In the genomic region with DNA sequence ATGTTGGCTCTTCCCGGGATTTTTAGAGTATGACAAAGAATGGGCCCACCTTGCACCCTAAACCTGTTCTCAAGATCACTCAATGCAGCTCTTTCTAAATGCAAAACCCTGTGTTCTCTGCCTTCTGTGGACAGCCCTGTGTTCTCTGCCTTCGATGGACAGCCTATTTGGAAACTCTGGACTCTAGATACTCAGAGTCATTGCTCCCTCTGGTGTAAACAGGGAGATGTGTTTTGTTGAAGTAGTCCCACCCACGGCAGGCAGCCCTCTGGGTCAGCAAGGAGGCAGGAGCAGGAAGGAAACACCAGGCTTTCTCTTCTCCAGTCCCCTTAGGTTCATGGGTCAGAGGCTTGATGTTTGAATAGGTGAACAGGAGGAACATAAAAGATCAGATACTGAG, we compare ENCODE assay signal across 10 mouse cellular contexts. TPM values are rescaled to one million over a fixed set of nuclear protein-coding genes. Genes with fewer than 3 reads are reported as not detected.
DNase-seq lines count a peak whose midpoint lies in the region; TF ChIP-seq lines count a peak whose summit lies in the region.
"Had no signal": no experiment of that assay in that cellular context is flagged by ENCODE, and none has a peak within 500 bp of the region (broad histone marks: within the 10 kb centered on the region; RNA-seq: fewer than 3 reads in every experiment).

No protein-coding gene starts in this region.

- 12% methylated on average over 3 of the region's 3 CpGs for WGBS in kidney, adult 2 months

- no peaks in the 10 kb centered on the region for H3K36me3 ChIP-seq in kidney, adult 2 months (ENCODE audit: control insufficient read depth, insufficient read depth, low read length)
- H3K36me3 ChIP-seq: midbrain, embryonic 12.5 days had no signal

- no peak overlapping the region for H3K4me3 ChIP-seq in gastrocnemius, adult 2 months
- H3K4me3 ChIP-seq in kidney, adult 2 months (ENCODE audit: insufficient read depth, low read depth, low read length), result no peak overlapping the region
- H3K4me3 ChIP-seq: midbrain, embryonic 12.5 days had no signal

- H3K27me3 ChIP-seq in kidney, adult 2 months (replicated peaks; ENCODE audit: control insufficient read depth, insufficient read depth, low read length), result no peaks in the 10 kb centered on the region; the same call in 1 of the 2 replicates
- H3K27me3 ChIP-seq: midbrain, embryonic 12.5 days had no signal

- intact Hi-C loops in gastrocnemius, adult 2 months (cut with DNase I), result no loop called here
- intact Hi-C loops in gastrocnemius, postnatal 36 days (cut with DNase I), result loop anchor here (5.0 kb wide), 2 partner anchors 263 to 303 kb away; no protein-coding TSS in a partner anchor

- peak; percentile 66 for TF ChIP-seq CTCF in gastrocnemius, adult 2 months (IDR thresholded peaks at IDR 0.05)
- TF ChIP-seq CTCF in kidney, adult 2 months (conservative IDR thresholded peaks at IDR 0.05; ENCODE audit: insufficient read depth, insufficient read length, low read depth, low read length), result peak; percentile 63

- peak; percentile 39 for DNase-seq in gastrocnemius, adult 2 months
- DNase-seq in gastrocnemius, postnatal 36 days, result no peak
- peak; percentile 32 for DNase-seq in Muller cell, postnatal 12 days (ENCODE audit: inconsistent ontology term)
- peak; percentile 47 for DNase-seq in embryo, embryonic 9.5 days (ENCODE audit: extremely low spot score)
- DNase-seq in kidney, adult 2 months, result peak; percentile 65
- peak; percentile 33 to 43 for DNase-seq in lung, postnatal 4 days
- DNase-seq in spleen, postnatal 4 days (ENCODE audit: low spot score in 2 of 2), result no peak
- no peak for DNase-seq in spleen, postnatal 36 days (ENCODE audit: low spot score in 2 of 2)

- no peak for TF ChIP-seq POLR2A in kidney, adult 2 months (IDR thresholded peaks at IDR 0.05; ENCODE audit: low read depth, low read length)

- no peaks in the 10 kb centered on the region for H3K4me1 ChIP-seq in kidney, adult 2 months (ENCODE audit: control insufficient read depth, insufficient read depth, low read length)
- H3K4me1 ChIP-seq: midbrain, embryonic 12.5 days had no signal

- H3K27ac ChIP-seq in gastrocnemius, adult 2 months, result no peak overlapping the region
- no peak overlapping the region for H3K27ac ChIP-seq in kidney, adult 2 months (ENCODE audit: insufficient read depth, low read depth, low read length)
- H3K27ac ChIP-seq: midbrain, embryonic 12.5 days had no signal

RNA-seq across cellular contexts. Expression of a gene that starts 32.3 kb away (rescaled TPM):
- total RNA-seq in gastrocnemius, adult 2 months (2021), result 10 to 100 TPM; 21.8 to 28.3 TPM
- total RNA-seq in gastrocnemius, postnatal 36 days (2021), result 10 to 100 TPM; 19.0 to 21.5 TPM
- polyA plus RNA-seq in kidney, adult 2 months (2012; rRNA removed), result 8.5 and 8.6 TPM in 2 replicates

RNA-seq across cellular contexts. Expression of a gene that starts 44.0 kb away (rescaled TPM):
- not detected for total RNA-seq in gastrocnemius, adult 2 months (2021)
- not detected for total RNA-seq in gastrocnemius, postnatal 36 days (2021)
- polyA plus RNA-seq in kidney, adult 2 months (2012; rRNA removed), result 0.41 TPM in 1 of 2 replicates, not detected in the other
- total RNA-seq: ES-E14 had no signal
- polyA plus RNA-seq: midbrain, embryonic 12.5 days had no signal

Comparison
In these comparisons a context has a peak if more than half of its experiments do, and no peak if none do; other contexts are left out.
1. DNase-seq: peak in gastrocnemius, adult 2 months (single experiment), Muller cell, postnatal 12 days (single experiment), embryo, embryonic 9.5 days (single experiment), kidney, adult 2 months (single experiment) and lung, postnatal 4 days (2 of 2); none in gastrocnemius, postnatal 36 days (0 of 2), spleen, postnatal 4 days (0 of 2) and spleen, postnatal 36 days (0 of 2).